Mouse (Mus musculus): Measurements from ENCODE around the gene Trpt1.
A peak's percentile ranks its signal among the peaks of the same experiment; 100 is the strongest.

Trpt1 gene

GRCm38 (mm10) chr19:6992011-6992858 lies 3.7 kb upstream of the Trpt1 start, which contains the start of gene Dnajc4:
TSS of gene Dnajc4 (minus strand) at chr19:6992572.
- peak; percentile 89 to 93 for DNase-seq (ENCODE audit: low spot score in 2 of 2)

- no peak for DNase-seq (ENCODE audit: low spot score in 2 of 2)
Observed at GRCm38 (mm10) chr19:6993011-6993770, 2.7 kb upstream of the Trpt1 start.

- no peak for DNase-seq (ENCODE audit: low spot score in 2 of 2)
Observed at GRCm38 (mm10) chr19:6994002-6994401, 1.9 kb upstream of the Trpt1 start.

- DNase-seq (ENCODE audit: low spot score in 2 of 2), result no peak
Observed at GRCm38 (mm10) chr19:6994489-6994888, 1.4 kb upstream of the Trpt1 start.

GRCm38 (mm10) chr19:6995255-6995991 lies 508 bp upstream of the Trpt1 start:
- peak in 1 of 2 experiments; percentile 36 for DNase-seq (ENCODE audit: low spot score in 2 of 2)

- no peak for DNase-seq (ENCODE audit: low spot score in 2 of 2)
Observed at GRCm38 (mm10) chr19:6997721-6998290, 1.9 kb downstream of the Trpt1 start.

- DNase-seq (ENCODE audit: low spot score in 2 of 2), result no peak
Observed at GRCm38 (mm10) chr19:6999360-7000063, 3.6 kb downstream of the Trpt1 start.

- DNase-seq (ENCODE audit: low spot score in 2 of 2), result no peak
Observed at GRCm38 (mm10) chr19:7006892-7007593, 11.1 kb downstream of the Trpt1 start.

- no peak for DNase-seq (ENCODE audit: low spot score in 2 of 2)
Observed at GRCm38 (mm10) chr19:7012426-7012825, 16.5 kb downstream of the Trpt1 start.

GRCm38 (mm10) chr19:7013984-7014383 lies 18.1 kb downstream of the Trpt1 start:
- no peak for DNase-seq (ENCODE audit: low spot score in 2 of 2)

GRCm38 (mm10) chr19:7014481-7015135 lies 18.7 kb downstream of the Trpt1 start:
- DNase-seq (ENCODE audit: low spot score in 2 of 2), result no peak

- DNase-seq (ENCODE audit: low spot score in 2 of 2), result no peak
Observed at GRCm38 (mm10) chr19:7017541-7018457, 21.9 kb downstream of the Trpt1 start.

- no peak for DNase-seq (ENCODE audit: low spot score in 2 of 2)
Observed at GRCm38 (mm10) chr19:7018546-7018945, 22.6 kb downstream of the Trpt1 start.

GRCm38 (mm10) chr19:7019191-7019590 lies 23.3 kb downstream of the Trpt1 start, which contains the start of gene Fermt3:
TSS of gene Fermt3 (minus strand) at chr19:7019469.
- DNase-seq (ENCODE audit: low spot score in 2 of 2), result no peak

GRCm38 (mm10) chr19:7020224-7020641 lies 24.3 kb downstream of the Trpt1 start:
- DNase-seq (ENCODE audit: low spot score in 2 of 2), result peak in 1 of 2 experiments; percentile 49

- DNase-seq (ENCODE audit: low spot score in 2 of 2), result no peak
Observed at GRCm38 (mm10) chr19:7029531-7029930, 33.6 kb downstream of the Trpt1 start.

- no peak for DNase-seq (ENCODE audit: low spot score in 2 of 2)
Observed at GRCm38 (mm10) chr19:7034006-7034405, 38.1 kb downstream of the Trpt1 start.

GRCm38 (mm10) chr19:7039088-7039720 lies 43.3 kb downstream of the Trpt1 start:
- peak in 1 of 2 experiments; percentile 66 for DNase-seq (ENCODE audit: low spot score in 2 of 2)

Measured in cerebellum, postnatal 4 days (tissue).